Mouse (Mus musculus) heart, embryonic 10.5 days (tissue): ENCODE results near the gene Supt7l. TPM values are rescaled to one million over a fixed set of nuclear protein-coding genes. Genes with fewer than 3 reads are reported as not detected.

Experiments used
- DNase-seq: peaks from one replicate; pipeline ENCODE4 v3.0.0-alpha.2; 2017; ENCODE audit warnings: low spot score
- H3K27ac ChIP-seq: fragments of 300-500 bp; sonication (generic); 2 replicates; pipeline ENCODE4 v1.5.1; 2016; ENCODE audit warnings: mild to moderate bottlenecking
- H3K27me3 ChIP-seq: fragments of 300-500 bp; sonication (generic); 2 replicates; pipeline ENCODE4 v1.6.1; 2016; ENCODE audit warnings: mild to moderate bottlenecking; ENCODE audit not compliant: poor library complexity, insufficient read depth, severe bottlenecking
- H3K36me3 ChIP-seq: fragments of 300-500 bp; sonication (generic); 2 replicates; pipeline ENCODE4 v1.6.1; 2016; ENCODE audit warnings: mild to moderate bottlenecking, moderate library complexity
- H3K4me1 ChIP-seq: fragments of 300-500 bp; sonication (generic); 2 replicates; pipeline ENCODE4 v1.6.1; 2016; ENCODE audit warnings: mild to moderate bottlenecking
- H3K4me3 ChIP-seq: fragments of 300-500 bp; sonication (generic); 2 replicates; pipeline ENCODE4 v1.5.1; 2016; ENCODE audit warnings: mild to moderate bottlenecking, moderate library complexity
- H3K9me3 ChIP-seq: fragments of 300-500 bp; sonication (generic); 2 replicates; pipeline ENCODE4 v1.6.1; 2016; ENCODE audit warnings: mild to moderate bottlenecking, moderate library complexity
- WGBS: fragments of 180-500 bp; shearing (Covaris S2); methylation state at CpG from one replicate; pipeline ENCODE4 v1.1.7; 2016; 5-methylcytosine and 5-hydroxymethylcytosine counted together
- polyA plus RNA-seq: library from polyadenylated mRNA; unstranded; fragments of >200 nt; fragmentation: Nextera tagmentation; extraction: Ambion mirVana; gene quantifications from 2 replicates; pipeline ENCODE4 v1.2.1, GENCODE M21; 2016

The Supt7l gene
- polyA plus RNA-seq, 1 experiment from 2014 or later = 22.5 TPM

- Histone ChIP-seq H3K4me3 (no peak overlapping the region), H3K27ac (no peak overlapping the region), H3K27me3 (no peaks in the 10 kb centered on the region), H3K36me3 (peaks cover 76% of the 10 kb centered on the region), H3K4me1 (no peaks in the 10 kb centered on the region), H3K9me3 (no peaks in the 10 kb centered on the region)
- no peak for DNase-seq
- 92% methylated on average over 4 of the region's 4 CpGs for whole genome bisulfite sequencing
Measured at GRCm38 (mm10) chr5:31480536-31480935, 47.1 kb downstream of the Supt7l start.

GRCm38 (mm10) chr5:31470334-31470733 is 57.3 kb downstream of the Supt7l start:
- no peak for DNase-seq
- 66% methylated on average over 7 of the region's 7 CpGs for WGBS
- Histone ChIP-seq H3K27me3 (no peaks in the 10 kb centered on the region), H3K36me3 (peaks cover 91% of the 10 kb centered on the region), H3K4me3 (no peak overlapping the region), H3K27ac (no peak overlapping the region), H3K9me3 (no peaks in the 10 kb centered on the region), H3K4me1 (no peaks in the 10 kb centered on the region)

GRCm38 (mm10) chr5:31469711-31470110 is 57.9 kb downstream of the Supt7l start:
- no peak overlapping the region for H3K27ac ChIP-seq
- H3K9me3 ChIP-seq = no peaks in the 10 kb centered on the region
- H3K36me3 ChIP-seq = peaks cover 88% of the 10 kb centered on the region
- H3K27me3 ChIP-seq = no peaks in the 10 kb centered on the region
- H3K4me1 ChIP-seq = no peaks in the 10 kb centered on the region
- no peak for DNase-seq
- WGBS = 89% methylated on average over 6 of the region's 6 CpGs
- H3K4me3 ChIP-seq = no peak overlapping the region

- 93% methylated on average over 3 of the region's 3 CpGs for WGBS
- Histone ChIP-seq H3K4me3 (no peak overlapping the region), H3K27me3 (no peaks in the 10 kb centered on the region), H3K27ac (no peak overlapping the region), H3K4me1 (no peaks in the 10 kb centered on the region), H3K36me3 (peaks cover 69% of the 10 kb centered on the region), H3K9me3 (no peaks in the 10 kb centered on the region)
- no peak for DNase-seq
Measured at GRCm38 (mm10) chr5:31467798-31468197, 59.8 kb downstream of the Supt7l start.

Other genes with a start within 250 kb of the Supt7l start
- gene Ift172, start 236.7 kb downstream of the Supt7l start, polyA plus RNA-seq = 28.6 and 31.1 TPM in 2 replicates
- 30.2 and 51.9 TPM in 2 replicates for gene Fndc4, start 231.7 kb downstream of the Supt7l start, polyA plus RNA-seq
- 0.15 and 0.63 TPM in 2 replicates for gene Gckr, start 230.4 kb downstream of the Supt7l start, polyA plus RNA-seq
- 49.5 and 56.9 TPM in 2 replicates for gene Zfp512, start 75.4 kb downstream of the Supt7l start, polyA plus RNA-seq
- gene 4930548H24Rik, start 42.1 kb downstream of the Supt7l start, polyA plus RNA-seq = not detected in 2 replicates
- gene Gpn1, start 33.1 kb downstream of the Supt7l start, polyA plus RNA-seq = 70.2 and 81.7 TPM in 2 replicates
- gene Slc4a1ap, start 812 bp downstream of the Supt7l start, polyA plus RNA-seq = 24.2 and 31.5 TPM in 2 replicates
- 294 and 320 TPM in 2 replicates for gene Mrpl33, start 69.1 kb upstream of the Supt7l start, polyA plus RNA-seq
- gene Rbks, start 169.8 kb upstream of the Supt7l start, polyA plus RNA-seq = 6.2 and 6.8 TPM in 2 replicates
- 40.8 and 43.6 TPM in 2 replicates for gene Babam2, start 169.9 kb upstream of the Supt7l start, polyA plus RNA-seq